Mouse (Mus musculus) forebrain, embryonic 14.5 days (tissue): Measurements from ENCODE around the gene Eral1. TPM values are rescaled to one million over a fixed set of nuclear protein-coding genes. Genes with fewer than 3 reads are reported as not detected.
A peak's percentile ranks its signal among the peaks of the same experiment; 100 is the strongest.

Source experiments
- ATAC-seq: fragments of 200-750 bp; cut with Nextera tagmentation; 2 replicates; pipeline ENCODE4 v1.8.0; 2017; ENCODE audit warnings: mild to moderate bottlenecking, moderate library complexity
- DNase-seq: peaks from one replicate; pipeline ENCODE4 v3.0.0-alpha.2; 2015; ENCODE audit warnings: low spot score
- H3K27ac ChIP-seq: fragments of 300-500 bp; sonication (generic); 2 replicates; pipeline ENCODE4 v1.5.1; 2014; ENCODE audit warnings: low read depth, mild to moderate bottlenecking, control low read depth, low read length, moderate library complexity
- H3K27me3 ChIP-seq: fragments of 300-500 bp; sonication (generic); replicated peaks from 2 replicates; pipeline ENCODE4 v1.6.1; 2014; ENCODE audit warnings: low read length, control low read depth, mixed read lengths; ENCODE audit not compliant: control insufficient read depth, insufficient read depth
- H3K36me3 ChIP-seq: fragments of 300-500 bp; sonication (generic); 2 replicates; pipeline ENCODE4 v1.6.1; 2014; ENCODE audit warnings: low read length, control low read depth; ENCODE audit not compliant: control insufficient read depth, insufficient read depth
- H3K4me1 ChIP-seq: fragments of 300-500 bp; sonication (generic); 2 replicates; pipeline ENCODE4 v1.6.1; 2014; ENCODE audit warnings: antibody characterized with exemption, low read length, control low read depth; ENCODE audit not compliant: control insufficient read depth, insufficient read depth
- H3K4me2 ChIP-seq: fragments of 300-500 bp; sonication (generic); 2 replicates; pipeline ENCODE4 v1.6.1; 2014; ENCODE audit warnings: mild to moderate bottlenecking, control low read depth, low read length
- H3K4me3 ChIP-seq: fragments of 300-500 bp; sonication (generic); 2 replicates; pipeline ENCODE4 v1.5.1; 2014; ENCODE audit warnings: low read depth, low read length, control low read depth
- H3K9ac ChIP-seq: fragments of 300-500 bp; sonication (generic); 2 replicates; pipeline ENCODE4 v1.6.1; 2014; ENCODE audit warnings: mild to moderate bottlenecking, low read length, control low read depth, moderate library complexity
- H3K9me3 ChIP-seq: fragments of 300-500 bp; sonication (generic); replicated peaks from 2 replicates; pipeline ENCODE4 v1.6.1; 2016; ENCODE audit warnings: low read length, control low read depth, mixed read lengths; ENCODE audit not compliant: control insufficient read depth
- WGBS: fragments of 180-500 bp; shearing (Covaris S2); extraction: QIAGEN DNeasy Blood & Tissue Kit; methylation state at CpG from one replicate; pipeline ENCODE4 v1.1.7; 2014; 5-methylcytosine and 5-hydroxymethylcytosine counted together
- polyA plus RNA-seq: library from polyadenylated mRNA; unstranded; fragments of >200 nt; fragmentation: Nextera tagmentation; extraction: Ambion mirVana; gene quantifications from 2 replicates; pipeline ENCODE4 v1.2.1, GENCODE M21; 2014

Eral1 gene
- 36.8 and 40.2 TPM in 2 replicates for polyA plus RNA-seq

GRCm38 (mm10) chr11:78079961-78080921 lies at the start of gene Eral1:
Eral1 (minus strand) TSS chr11:78080383.
- H3K4me1 ChIP-seq, result peaks cover 8% of the 10 kb centered on the region
- no peaks in the 10 kb centered on the region for H3K27me3 ChIP-seq
- H3K36me3 ChIP-seq, result peaks cover 25% of the 10 kb centered on the region
- WGBS, result 2% methylated on average over 42 of the region's 42 CpGs
- H3K27ac ChIP-seq, result 0 out of 2 replicates have a peak within 1 kb of the TSS, but pooled peaks have one; percentile 65
- no peaks in the 10 kb centered on the region for H3K9me3 ChIP-seq
- DNase-seq, result peak; percentile 95
- H3K9ac ChIP-seq, result peak within 1 kb of the TSS; percentile 80
- peak; percentile 98 for ATAC-seq
- H3K4me2 ChIP-seq, result peak within 1 kb of the TSS; percentile 70
- peak within 1 kb of the TSS; percentile 78 for H3K4me3 ChIP-seq

GRCm38 (mm10) chr11:78129458-78129857 lies 49.3 kb upstream of the Eral1 start:
- no peak overlapping the region for H3K4me2 ChIP-seq
- 44% methylated on average over 8 of the region's 8 CpGs for WGBS

GRCm38 (mm10) chr11:78126739-78127138 lies 46.6 kb upstream of the Eral1 start:
- WGBS, result 92% methylated on average over 4 of the region's 4 CpGs
- H3K4me3 ChIP-seq, result no peak overlapping the region
- H3K9ac ChIP-seq, result no peak overlapping the region
- no peak overlapping the region for H3K4me2 ChIP-seq
- no peak overlapping the region for H3K27ac ChIP-seq
- H3K27me3 ChIP-seq, result no peaks in the 10 kb centered on the region
- H3K9me3 ChIP-seq, result no peaks in the 10 kb centered on the region
- H3K36me3 ChIP-seq, result no peaks in the 10 kb centered on the region
- ATAC-seq, result no peak
- no peak for DNase-seq
- no peaks in the 10 kb centered on the region for H3K4me1 ChIP-seq

More at GRCm38 (mm10) chr11:78129458-78129857, 49.3 kb upstream of the Eral1 start:
- Histone ChIP-seq H3K27ac (no peak overlapping the region), H3K4me3 (no peak overlapping the region), H3K36me3 (no peaks in the 10 kb centered on the region), H3K27me3 (no peaks in the 10 kb centered on the region), H3K9me3 (no peaks in the 10 kb centered on the region), H3K4me1 (no peaks in the 10 kb centered on the region), H3K9ac (no peak overlapping the region)
- ATAC-seq (no peak), DNase-seq (peak; percentile 59)

GRCm38 (mm10) chr11:78125691-78126090 lies 45.5 kb upstream of the Eral1 start:
- DNase-seq, result peak; percentile 14
- Histone ChIP-seq H3K9me3 (no peaks in the 10 kb centered on the region), H3K4me1 (no peaks in the 10 kb centered on the region), H3K27ac (no peak overlapping the region), H3K4me2 (no peak overlapping the region), H3K4me3 (no peak overlapping the region), H3K36me3 (no peaks in the 10 kb centered on the region), H3K27me3 (no peaks in the 10 kb centered on the region), H3K9ac (no peak overlapping the region)
- no peak for ATAC-seq
- WGBS, result 84% methylated on average over 6 of the region's 6 CpGs

GRCm38 (mm10) chr11:78123782-78124181 lies 43.6 kb upstream of the Eral1 start:
- Histone ChIP-seq H3K36me3 (no peaks in the 10 kb centered on the region), H3K9ac (no peak overlapping the region), H3K4me3 (no peak overlapping the region), H3K4me2 (no peak overlapping the region), H3K4me1 (no peaks in the 10 kb centered on the region), H3K27ac (no peak overlapping the region), H3K27me3 (no peaks in the 10 kb centered on the region), H3K9me3 (no peaks in the 10 kb centered on the region)
- DNase-seq (no peak), ATAC-seq (no peak)

- DNase-seq (no peak), ATAC-seq (no peak)
- no peak overlapping the region for H3K9ac ChIP-seq
- no peaks in the 10 kb centered on the region for H3K27me3 ChIP-seq
- no peak overlapping the region for H3K4me2 ChIP-seq
- 92% methylated on average over 4 of the region's 4 CpGs for WGBS
- no peak overlapping the region for H3K27ac ChIP-seq
- no peaks in the 10 kb centered on the region for H3K9me3 ChIP-seq
- H3K4me1 ChIP-seq, result no peaks in the 10 kb centered on the region
- H3K4me3 ChIP-seq, result no peak overlapping the region
- no peaks in the 10 kb centered on the region for H3K36me3 ChIP-seq
Measured at GRCm38 (mm10) chr11:78122815-78123214, 42.6 kb upstream of the Eral1 start.

GRCm38 (mm10) chr11:78121176-78121575 lies 41.0 kb upstream of the Eral1 start:
- ATAC-seq, result no peak
- Histone ChIP-seq H3K27me3 (no peaks in the 10 kb centered on the region), H3K27ac (no peak overlapping the region), H3K4me1 (peaks cover 5% of the 10 kb centered on the region; the same call in 1 of the 2 replicates), H3K9ac (no peak overlapping the region), H3K4me3 (no peak overlapping the region), H3K4me2 (no peak overlapping the region), H3K36me3 (no peaks in the 10 kb centered on the region), H3K9me3 (no peaks in the 10 kb centered on the region)
- no peak for DNase-seq
- WGBS, result 44% methylated on average over 5 of the region's 5 CpGs

GRCm38 (mm10) chr11:78119898-78120297 lies 39.7 kb upstream of the Eral1 start:
- WGBS, result 88% methylated on average over 8 of the region's 8 CpGs
- H3K27me3 ChIP-seq, result no peaks in the 10 kb centered on the region
- H3K4me1 ChIP-seq, result peaks cover 5% of the 10 kb centered on the region; the same call in 1 of the 2 replicates
- H3K4me2 ChIP-seq, result no peak overlapping the region
- ATAC-seq, result no peak
- no peak for DNase-seq
- H3K27ac ChIP-seq, result no peak overlapping the region
- no peak overlapping the region for H3K4me3 ChIP-seq
- H3K9ac ChIP-seq, result no peak overlapping the region
- H3K36me3 ChIP-seq, result no peaks in the 10 kb centered on the region
- H3K9me3 ChIP-seq, result no peaks in the 10 kb centered on the region

GRCm38 (mm10) chr11:78118467-78118866 lies 38.3 kb upstream of the Eral1 start:
- no peak overlapping the region for H3K4me2 ChIP-seq
- H3K27me3 ChIP-seq, result no peaks in the 10 kb centered on the region
- H3K36me3 ChIP-seq, result no peaks in the 10 kb centered on the region
- no peak overlapping the region for H3K4me3 ChIP-seq
- H3K9me3 ChIP-seq, result no peaks in the 10 kb centered on the region
- no peak for ATAC-seq
- H3K27ac ChIP-seq, result no peak overlapping the region
- peaks cover 18% of the 10 kb centered on the region; the same call in 1 of the 2 replicates for H3K4me1 ChIP-seq
- H3K9ac ChIP-seq, result no peak overlapping the region
- no peak for DNase-seq
